Mouse (Mus musculus): ENCODE measurements around the gene Nek4.

Nek4 gene

GRCm38 (mm10) chr14:30960366-30960765 is 9.2 kb downstream of the Nek4 start:
- DNase-seq (ENCODE audit: low read depth, low spot score): no peak

GRCm38 (mm10) chr14:30974204-30974603 is 23.0 kb downstream of the Nek4 start:
- no peak for DNase-seq (ENCODE audit: low read depth, low spot score)

- no peak for DNase-seq (ENCODE audit: low read depth, low spot score)
Measured at GRCm38 (mm10) chr14:30976222-30976621, 25.0 kb downstream of the Nek4 start.

- no peak for DNase-seq (ENCODE audit: low read depth, low spot score)
Measured at GRCm38 (mm10) chr14:30996417-30996816, 45.2 kb downstream of the Nek4 start.

- DNase-seq (ENCODE audit: low read depth, low spot score): no peak
Measured at GRCm38 (mm10) chr14:31000356-31000755, 49.2 kb downstream of the Nek4 start.

GRCm38 (mm10) chr14:31000816-31001306 is 49.7 kb downstream of the Nek4 start:
- no peak for DNase-seq (ENCODE audit: low read depth, low spot score)

GRCm38 (mm10) chr14:31001307-31002205 is 50.4 kb downstream of the Nek4 start, which contains the start of the genes Glt8d1 and Spcs1:
Gene Glt8d1 (plus strand): TSS chr14:31001400.
Gene Spcs1 (minus strand): TSS chr14:31001672.
- no peak for DNase-seq (ENCODE audit: low read depth, low spot score)

GRCm38 (mm10) chr14:31004527-31004926 is 53.4 kb downstream of the Nek4 start:
- DNase-seq (ENCODE audit: low read depth, low spot score): no peak

GRCm38 (mm10) chr14:31006779-31007178 is 55.6 kb downstream of the Nek4 start:
- DNase-seq (ENCODE audit: low read depth, low spot score): no peak

GRCm38 (mm10) chr14:31011588-31011987 is 60.4 kb downstream of the Nek4 start:
- no peak for DNase-seq (ENCODE audit: low read depth, low spot score)

GRCm38 (mm10) chr14:31013928-31014327 is 62.8 kb downstream of the Nek4 start:
- DNase-seq (ENCODE audit: low read depth, low spot score): no peak

- DNase-seq (ENCODE audit: low read depth, low spot score): no peak
Measured at GRCm38 (mm10) chr14:31016063-31016462, 64.9 kb downstream of the Nek4 start.

GRCm38 (mm10) chr14:31017854-31018253 is 66.7 kb downstream of the Nek4 start:
- DNase-seq (ENCODE audit: low read depth, low spot score): no peak

GRCm38 (mm10) chr14:31018860-31019291 is 67.7 kb downstream of the Nek4 start, which contains the start of the genes Pbrm1 and Gnl3:
Gene Pbrm1 (plus strand): TSS chr14:31019138.
Gene Gnl3 (minus strand): TSS chr14:31019152.
- peak; percentile 85 for DNase-seq (ENCODE audit: low read depth, low spot score)

- DNase-seq (ENCODE audit: low read depth, low spot score): no peak
Measured at GRCm38 (mm10) chr14:31019331-31020205, 68.4 kb downstream of the Nek4 start.

GRCm38 (mm10) chr14:31022579-31022978 is 71.4 kb downstream of the Nek4 start:
- DNase-seq (ENCODE audit: low read depth, low spot score): no peak

GRCm38 (mm10) chr14:31025785-31026184 is 74.6 kb downstream of the Nek4 start:
- no peak for DNase-seq (ENCODE audit: low read depth, low spot score)
